Mouse (Mus musculus) heart, postnatal 36 days (tissue): ENCODE data around the gene Dock1. TPM values are rescaled to one million over a fixed set of nuclear protein-coding genes. Genes with fewer than 3 reads are reported as not detected.

Experiments used
- DNase-seq, 2 experiments: peaks; one replicate each; pipeline ENCODE4 v3.0.0; 2021 to 2022
- intact Hi-C: fragments of 180-260 bp; cut with DNase I; formaldehyde crosslinking; loops from one replicate; pipeline ENCODE4 v1.15.1; 2025
- total RNA-seq, 2 experiments: library from RNA; stranded (reverse); gene quantifications; 2 replicates each; pipeline ENCODE4 v1.2.3; 2021

Gene Dock1
- total RNA-seq = 10 to 100 TPM; 26.3 to 28.8 TPM

GRCm38 (mm10) chr7:134670312-134671002, at the start of gene Dock1:
Dock1 (plus strand) TSS chr7:134670654.
- intact Hi-C loops = loop anchor here (5.0 kb wide), 2 partner anchors 62 to 102 kb away; no protein-coding TSS in a partner anchor
- peak; percentile 78 to 86 for DNase-seq

- peak in 1 of 2 experiments; percentile 5 for DNase-seq
- intact Hi-C loops = no loop called here
Measured at GRCm38 (mm10) chr7:134627906-134628305, 42.5 kb upstream of the Dock1 start.

GRCm38 (mm10) chr7:134650246-134650830, 20.1 kb upstream of the Dock1 start:
- no peak for DNase-seq
- intact Hi-C loops = no loop called here

- DNase-seq = no peak
- intact Hi-C loops = no loop called here
Measured at GRCm38 (mm10) chr7:134651071-134651470, 19.4 kb upstream of the Dock1 start.

- intact Hi-C loops = no loop called here
- no peak for DNase-seq
Measured at GRCm38 (mm10) chr7:134663241-134663640, 7.2 kb upstream of the Dock1 start.

GRCm38 (mm10) chr7:134665642-134666282, 4.7 kb upstream of the Dock1 start:
- DNase-seq = no peak
- intact Hi-C loops = no loop called here

GRCm38 (mm10) chr7:134667271-134667702, 3.2 kb upstream of the Dock1 start:
- DNase-seq = no peak
- intact Hi-C loops = no loop called here

GRCm38 (mm10) chr7:134669474-134670311, 761 bp upstream of the Dock1 start:
- no peak for DNase-seq
- intact Hi-C loops = loop anchor here (5.0 kb wide), 2 partner anchors 63 to 103 kb away; no protein-coding TSS in a partner anchor

GRCm38 (mm10) chr7:134671003-134671461, 578 bp downstream of the Dock1 start:
- DNase-seq = peak; percentile 60 to 61
- intact Hi-C loops = loop anchor here (5.0 kb wide), 2 partner anchors 61 to 101 kb away; no protein-coding TSS in a partner anchor

- DNase-seq = no peak
- intact Hi-C loops = loop anchor here (5.0 kb wide), 2 partner anchors 61 to 101 kb away; no protein-coding TSS in a partner anchor
Measured at GRCm38 (mm10) chr7:134671467-134671901, 1.0 kb downstream of the Dock1 start.

- intact Hi-C loops = loop anchor here (5.0 kb wide), 2 partner anchors 59 to 99 kb away; no protein-coding TSS in a partner anchor
- no peak for DNase-seq
Measured at GRCm38 (mm10) chr7:134673135-134673534, 2.7 kb downstream of the Dock1 start.

- DNase-seq = peak in 1 of 2 experiments; percentile 32
- intact Hi-C loops = loop anchor here (2.0 to 5.0 kb wide), 3 partner anchors 23 to 98 kb away; no protein-coding TSS in a partner anchor
Measured at GRCm38 (mm10) chr7:134673952-134674351, 3.5 kb downstream of the Dock1 start.

GRCm38 (mm10) chr7:134677852-134678251, 7.4 kb downstream of the Dock1 start:
- intact Hi-C loops = no loop called here
- no peak for DNase-seq

- intact Hi-C loops = no loop called here
- DNase-seq = no peak
Measured at GRCm38 (mm10) chr7:134679314-134680158, 9.1 kb downstream of the Dock1 start.

- no peak for DNase-seq
- intact Hi-C loops = no loop called here
Measured at GRCm38 (mm10) chr7:134680161-134680560, 9.7 kb downstream of the Dock1 start.

GRCm38 (mm10) chr7:134681729-134682527, 11.5 kb downstream of the Dock1 start:
- no peak for DNase-seq

GRCm38 (mm10) chr7:134688332-134688731, 17.9 kb downstream of the Dock1 start:
- no peak for DNase-seq
- intact Hi-C loops = no loop called here

More at GRCm38 (mm10) chr7:134681729-134682527, 11.5 kb downstream of the Dock1 start:
- intact Hi-C loops = no loop called here

GRCm38 (mm10) chr7:134690118-134690517, 19.7 kb downstream of the Dock1 start:
- intact Hi-C loops = no loop called here
- no peak for DNase-seq
